Mouse (Mus musculus) right cerebral cortex, postnatal 14 days (tissue): ENCODE measurements at regions not wholly inside any gene's neighbourhood (a gene's known extent, or its start where the extent isn't known, plus 50 kb on each side); places are given as distances from the start of the nearest gene placed in this dataset.

Experiments
- DNase-seq: peaks from one replicate; pipeline ENCODE4 v3.0.0; 2022

GRCm38 (mm10) chr10:17010047-17010446 is 713.0 kb upstream of the Cited2 start:
- DNase-seq: no peak

DNA sequence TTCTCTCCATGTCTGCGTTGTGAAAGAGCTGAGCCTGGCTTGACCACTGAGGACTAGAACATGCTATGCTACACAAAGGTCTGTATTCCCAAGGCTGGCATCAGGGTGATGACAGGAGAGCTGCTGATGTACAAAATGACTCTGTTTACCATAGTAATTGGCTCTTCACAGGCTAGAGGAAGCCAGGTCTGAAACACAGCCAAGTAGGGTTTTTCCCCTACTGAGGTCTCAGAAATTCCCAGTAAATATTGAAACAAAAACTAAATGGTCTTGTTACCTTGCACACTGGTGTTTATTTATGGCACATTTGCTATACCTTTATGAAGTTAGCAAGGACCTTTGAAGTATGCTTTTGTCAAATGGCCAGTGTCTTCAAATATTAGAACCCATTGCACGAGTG is 711.1 kb upstream of the Cited2 start:
- DNase-seq: no peak

DNA sequence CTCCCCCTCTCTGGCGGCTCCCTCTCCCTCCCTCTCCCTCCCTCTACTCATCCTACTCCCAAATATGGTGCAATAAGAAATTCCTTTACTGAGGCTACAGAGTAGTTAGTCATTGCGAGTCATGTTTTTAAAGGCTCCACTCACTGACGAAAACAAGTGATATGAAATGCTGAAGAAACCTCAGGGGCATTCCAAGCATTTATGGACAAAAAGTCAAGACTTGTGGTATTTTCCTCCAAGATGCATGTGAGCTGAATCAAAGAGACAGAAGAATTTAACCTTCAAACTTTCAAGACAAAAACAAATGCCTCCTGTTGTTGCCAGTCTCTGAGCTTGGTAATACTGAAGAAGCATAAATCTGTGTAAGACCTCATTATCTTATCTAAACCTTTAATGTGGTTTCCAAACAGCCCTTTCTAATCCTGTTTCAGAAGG is 710.5 kb upstream of the Cited2 start:
- DNase-seq: no peak

GRCm38 (mm10) chr10:17014826-17015225 is 708.2 kb upstream of the Cited2 start:
- DNase-seq: no peak

- DNase-seq: no peak
Measured at GRCm38 (mm10) chr10:17016854-17017253, 706.2 kb upstream of the Cited2 start.

DNA sequence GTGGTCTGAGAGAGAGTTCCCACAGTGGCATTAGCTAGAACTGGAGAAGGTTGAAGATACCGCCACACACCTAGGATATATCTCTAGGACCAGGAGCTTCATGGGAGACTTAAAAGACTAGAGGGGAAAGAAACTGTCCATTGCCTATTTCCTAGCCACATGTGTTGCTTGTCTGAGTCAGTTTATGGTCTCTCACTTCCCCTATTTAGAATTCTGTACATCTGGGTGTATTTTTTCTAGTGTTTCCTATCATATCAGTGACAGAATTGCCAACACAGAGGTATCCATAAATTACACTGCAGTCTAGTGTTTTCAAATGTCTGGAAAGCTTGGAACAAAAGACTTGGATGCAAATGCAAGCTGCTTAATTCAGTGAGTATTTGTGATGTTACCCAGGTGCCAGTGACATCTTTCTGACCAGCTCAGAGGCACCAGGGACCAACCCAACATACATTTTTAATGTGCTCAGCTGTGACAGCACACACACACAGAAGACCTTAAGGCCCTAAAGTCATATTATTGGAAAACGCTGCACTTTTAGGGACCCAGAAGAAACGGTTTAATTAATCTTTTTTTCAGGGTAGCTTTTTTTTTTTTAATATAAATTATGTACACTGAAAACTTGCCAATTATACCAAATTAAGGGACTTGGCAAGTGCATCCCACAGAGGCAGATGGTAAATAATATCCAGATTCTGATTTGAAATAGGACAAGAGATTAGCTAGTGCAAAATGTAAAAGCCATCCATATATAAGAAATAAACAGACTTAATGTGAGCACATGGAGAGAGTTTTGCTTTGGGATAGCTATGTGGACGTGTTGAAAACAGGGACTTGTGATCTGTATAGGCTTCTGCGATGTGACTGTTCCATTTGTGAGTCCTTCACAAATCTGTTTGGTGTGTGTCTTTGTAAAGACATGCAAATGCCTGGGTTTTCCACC is 700.5 kb upstream of the Cited2 start:
- DNase-seq: no peak

- DNase-seq: no peak
Measured at GRCm38 (mm10) chr10:17023571-17024293, 699.3 kb upstream of the Cited2 start.

GRCm38 (mm10) chr10:17024294-17024665 is 698.7 kb upstream of the Cited2 start:
- DNase-seq: no peak

GRCm38 (mm10) chr10:17034892-17035775 is 687.9 kb upstream of the Cited2 start:
- no peak for DNase-seq

- DNase-seq: no peak
Measured at GRCm38 (mm10) chr10:17038259-17039043, 684.6 kb upstream of the Cited2 start.

- DNase-seq: no peak
Measured at GRCm38 (mm10) chr10:17042090-17042489, 680.9 kb upstream of the Cited2 start.

GRCm38 (mm10) chr10:17042973-17043372 is 680.0 kb upstream of the Cited2 start:
- no peak for DNase-seq

DNA sequence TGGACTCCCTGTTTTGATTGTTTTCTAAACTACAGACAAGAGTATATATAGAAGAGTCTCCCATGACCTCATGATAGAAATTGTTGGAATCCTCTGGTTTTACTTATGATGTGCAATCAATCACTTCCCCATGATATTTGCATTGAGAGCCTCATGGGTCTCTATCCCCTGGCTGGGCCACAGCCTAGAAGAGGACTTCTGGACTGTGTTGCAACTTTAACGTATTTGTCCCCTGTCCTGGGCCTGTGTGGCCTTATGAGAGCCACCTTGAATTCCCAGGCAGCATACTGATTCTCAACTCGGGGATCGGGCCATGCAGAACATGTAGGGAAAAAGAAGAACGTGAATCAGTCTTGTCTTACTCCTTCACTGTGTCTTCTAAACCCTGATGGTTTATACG is 676.3 kb upstream of the Cited2 start:
- no peak for DNase-seq

DNA sequence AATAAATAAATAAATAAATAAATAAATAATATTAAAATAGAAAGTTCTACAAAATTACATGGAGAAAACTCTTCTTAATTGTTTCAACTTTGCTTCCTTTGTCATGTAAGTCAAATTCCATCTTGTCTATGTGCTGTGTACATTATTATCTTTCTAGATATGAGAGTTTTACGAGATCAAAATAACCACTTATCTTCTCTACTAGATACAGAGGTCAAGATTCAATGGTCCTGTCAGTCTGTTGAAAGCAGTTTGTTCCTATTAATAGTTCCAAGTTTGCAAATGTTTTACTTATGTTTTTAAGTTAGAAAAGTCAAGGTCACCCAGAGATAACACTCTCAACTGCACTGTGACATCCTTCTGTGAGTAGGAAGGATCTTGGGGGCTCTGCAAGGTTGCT is 650.1 kb upstream of the Cited2 start:
- no peak for DNase-seq

- no peak for DNase-seq
Measured at GRCm38 (mm10) chr10:17074013-17074401, 649.0 kb upstream of the Cited2 start.

- DNase-seq: no peak
Measured at GRCm38 (mm10) chr10:17074402-17075027, 648.5 kb upstream of the Cited2 start.

DNA sequence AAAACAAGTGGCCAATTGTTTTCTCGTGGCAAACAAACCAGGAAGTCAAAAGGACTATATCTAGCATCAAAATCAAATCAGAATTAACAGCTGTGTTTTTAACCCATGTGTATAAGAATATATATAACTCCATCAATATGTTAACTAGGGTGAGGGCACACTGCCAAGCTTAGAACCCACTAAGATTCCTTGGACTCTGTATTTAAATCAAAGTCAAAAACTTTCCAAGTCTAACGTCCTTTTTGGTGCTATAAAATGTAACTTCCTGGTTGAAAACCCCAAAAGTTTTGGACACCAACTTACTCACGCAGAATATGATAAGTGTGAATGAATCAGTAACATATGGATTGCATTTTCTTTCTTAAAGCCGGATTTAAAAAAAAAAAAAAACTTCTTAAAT is 647.9 kb upstream of the Cited2 start:
- DNase-seq: peak; percentile 16

- no peak for DNase-seq
Measured at GRCm38 (mm10) chr10:17075576-17075975, 647.4 kb upstream of the Cited2 start.

DNA sequence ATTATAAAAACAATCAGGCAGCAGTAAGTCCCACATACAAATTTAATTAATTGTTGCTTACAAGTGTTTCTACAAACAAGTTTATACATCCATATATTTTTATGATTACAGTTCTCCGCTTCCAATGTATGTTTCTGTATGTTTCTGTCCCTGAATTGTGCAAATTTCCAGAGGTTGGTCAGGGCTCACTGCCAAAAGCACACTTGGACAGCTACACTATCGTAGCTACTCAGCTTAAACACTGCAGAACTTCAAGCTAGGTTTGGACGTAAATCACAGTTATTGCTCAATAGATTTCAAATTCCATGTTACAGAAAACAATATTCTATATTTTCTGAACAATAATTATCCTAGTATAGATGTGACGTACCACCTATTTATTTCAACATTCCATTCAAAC is 646.8 kb upstream of the Cited2 start:
- DNase-seq: no peak

GRCm38 (mm10) chr10:17077580-17077979 is 645.4 kb upstream of the Cited2 start:
- no peak for DNase-seq

GRCm38 (mm10) chr10:17080818-17081217 is 642.2 kb upstream of the Cited2 start:
- DNase-seq: no peak

- no peak for DNase-seq
Measured at GRCm38 (mm10) chr10:17082926-17083325, 640.1 kb upstream of the Cited2 start.
